Mouse (Mus musculus) hindbrain, embryonic 12.5 days (tissue): ENCODE results near the gene Lmntd2. TPM values are rescaled to one million over a fixed set of nuclear protein-coding genes. Genes with fewer than 3 reads are reported as not detected.

Experiments used
- ATAC-seq: fragments of 200-750 bp; cut with Nextera tagmentation; 2 replicates; pipeline ENCODE4 v1.8.0; 2017; ENCODE audit warnings: moderate TSS enrichment; ENCODE audit not compliant: low FRiP score
- H3K27ac ChIP-seq: fragments of 300-500 bp; sonication (generic); 2 replicates; pipeline ENCODE4 v1.5.1; 2016; ENCODE audit warnings: mild to moderate bottlenecking
- H3K27me3 ChIP-seq: fragments of 300-500 bp; sonication (generic); 2 replicates; pipeline ENCODE4 v1.6.1; 2016; ENCODE audit warnings: mild to moderate bottlenecking
- H3K36me3 ChIP-seq: fragments of 300-500 bp; sonication (generic); 2 replicates; pipeline ENCODE4 v1.6.1; 2016; ENCODE audit warnings: mild to moderate bottlenecking
- H3K4me1 ChIP-seq: fragments of 300-500 bp; sonication (generic); 2 replicates; pipeline ENCODE4 v1.6.1; 2016
- H3K4me2 ChIP-seq: fragments of 300-500 bp; sonication (generic); replicated peaks from 2 replicates; pipeline ENCODE4 v1.6.1; 2016; ENCODE audit warnings: mild to moderate bottlenecking
- H3K4me3 ChIP-seq: fragments of 300-500 bp; sonication (generic); 2 replicates; pipeline ENCODE4 v1.5.1; 2016; ENCODE audit warnings: mild to moderate bottlenecking
- H3K9ac ChIP-seq: fragments of 300-500 bp; sonication (generic); 2 replicates; pipeline ENCODE4 v1.6.1; 2016; ENCODE audit warnings: mild to moderate bottlenecking, moderate library complexity
- H3K9me3 ChIP-seq: fragments of 300-500 bp; sonication (generic); replicated peaks from 2 replicates; pipeline ENCODE4 v1.6.1; 2016; ENCODE audit warnings: mild to moderate bottlenecking
- WGBS: fragments of 180-500 bp; shearing (Covaris S2); methylation state at CpG from one replicate; pipeline ENCODE4 v1.1.7; 2016; 5-methylcytosine and 5-hydroxymethylcytosine counted together
- polyA plus RNA-seq: library from polyadenylated mRNA; unstranded; fragments of >200 nt; fragmentation: Nextera tagmentation; extraction: Ambion mirVana; gene quantifications from 2 replicates; pipeline ENCODE4 v1.2.1, GENCODE M21; 2016

Lmntd2 gene
- polyA plus RNA-seq, 1 experiment from 2014 or later = 3.3 TPM

GRCm38 (mm10) chr7:141222696-141223215 is 8.9 kb upstream of the Lmntd2 start:
- Histone ChIP-seq H3K4me2 (peak overlapping the region; percentile 84; the same call in 1 of the 2 replicates), H3K9ac (no peak overlapping the region)

DNA sequence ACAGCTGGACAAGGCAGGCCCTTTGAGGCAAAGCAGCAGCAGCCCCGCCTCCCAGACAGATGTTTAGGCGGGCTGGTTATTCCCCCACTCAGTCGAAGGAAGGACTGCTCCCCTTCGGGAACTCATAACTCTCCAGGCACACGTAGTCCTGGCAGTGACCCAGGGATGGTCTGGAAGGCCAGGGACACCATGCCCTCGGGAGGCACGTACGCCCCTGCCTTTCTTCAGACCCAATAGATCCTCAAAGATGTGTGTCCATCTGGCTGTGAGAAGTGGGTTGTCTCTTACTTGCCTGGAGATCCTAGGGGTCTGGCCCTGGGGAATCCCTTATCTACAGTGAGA is 8.2 kb upstream of the Lmntd2 start:
- H3K36me3 ChIP-seq = peaks cover 21% of the 10 kb centered on the region
- H3K9me3 ChIP-seq = no peaks in the 10 kb centered on the region
- peak overlapping the region; percentile 85 for H3K27ac ChIP-seq
- no peak for ATAC-seq
- peak overlapping the region; percentile 84 for H3K4me2 ChIP-seq
- H3K4me3 ChIP-seq = peak overlapping the region; percentile 44
- H3K4me1 ChIP-seq = peaks cover 21% of the 10 kb centered on the region
- WGBS = 14% methylated on average over 8 of the region's 8 CpGs
- peak overlapping the region; percentile 51 for H3K9ac ChIP-seq
- no peaks in the 10 kb centered on the region for H3K27me3 ChIP-seq

More at GRCm38 (mm10) chr7:141222696-141223215, 8.9 kb upstream of the Lmntd2 start:
- Histone ChIP-seq H3K4me1 (peaks cover 17% of the 10 kb centered on the region), H3K9me3 (no peaks in the 10 kb centered on the region), H3K36me3 (peaks cover 16% of the 10 kb centered on the region), H3K27me3 (no peaks in the 10 kb centered on the region), H3K27ac (peak overlapping the region; percentile 85), H3K4me3 (no peak overlapping the region)
- 90% methylated on average over 4 of the region's 4 CpGs for WGBS
- no peak for ATAC-seq

DNA sequence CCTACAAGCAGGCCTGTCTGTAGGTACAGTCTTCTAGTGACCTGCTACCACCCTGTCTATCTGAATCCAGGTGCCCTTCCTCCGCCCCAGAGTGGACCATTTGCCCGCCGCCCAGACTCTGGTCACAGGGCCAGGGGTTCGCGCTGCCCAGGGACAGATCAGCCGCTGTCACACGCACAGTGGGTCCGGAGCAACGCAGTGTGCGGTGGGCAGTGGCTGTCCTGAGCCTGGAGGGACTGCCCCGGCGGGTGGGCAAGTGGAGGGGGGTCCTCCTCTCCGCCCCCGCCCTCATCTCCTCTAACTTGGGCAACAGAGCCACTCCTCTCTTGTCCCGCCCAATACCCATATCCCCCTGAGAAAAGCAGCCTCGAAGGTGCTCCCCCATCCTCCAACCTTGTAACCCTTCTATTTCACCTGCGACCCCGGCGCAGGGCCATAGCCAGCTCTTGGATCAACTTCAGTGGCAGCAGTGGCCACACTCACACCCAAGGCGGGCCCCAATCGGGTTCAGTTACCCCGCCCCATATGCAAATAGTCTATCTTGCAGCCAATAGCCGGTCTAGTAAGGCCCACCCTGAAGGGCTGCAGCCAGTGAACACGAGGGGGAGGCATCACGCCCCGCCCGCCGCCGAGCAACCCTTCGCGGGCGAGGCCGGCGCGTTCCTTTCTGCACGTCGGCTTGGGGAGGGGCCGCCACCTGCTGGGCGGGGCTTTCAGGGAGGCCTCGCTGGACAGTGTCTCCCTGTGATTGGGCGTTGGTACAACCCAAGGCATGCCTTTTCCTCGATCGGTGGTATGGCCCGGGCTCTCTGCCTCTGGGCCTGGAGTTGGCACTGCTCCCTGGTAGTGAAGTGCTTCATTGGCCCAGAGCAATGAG is 7.6 kb upstream of the Lmntd2 start:
- peak; percentile 97 for ATAC-seq
- Histone ChIP-seq H3K9ac (peak overlapping the region; percentile 73), H3K4me2 (peak overlapping the region; percentile 84), H3K9me3 (no peaks in the 10 kb centered on the region), H3K4me1 (peaks cover 27% of the 10 kb centered on the region), H3K27me3 (no peaks in the 10 kb centered on the region), H3K27ac (peak overlapping the region; percentile 85), H3K36me3 (peaks cover 21% of the 10 kb centered on the region), H3K4me3 (peak overlapping the region; percentile 44)
- 3% methylated on average over 41 of the region's 44 CpGs for WGBS

GRCm38 (mm10) chr7:141220377-141220776 is 6.5 kb upstream of the Lmntd2 start:
- Histone ChIP-seq H3K27me3 (no peaks in the 10 kb centered on the region), H3K9ac (no peak overlapping the region), H3K4me3 (peak overlapping the region; percentile 44; the same call in 1 of the 2 replicates), H3K4me1 (peaks cover 33% of the 10 kb centered on the region), H3K9me3 (no peaks in the 10 kb centered on the region), H3K36me3 (peaks cover 21% of the 10 kb centered on the region), H3K4me2 (no peak overlapping the region), H3K27ac (no peak overlapping the region)
- WGBS = 91% methylated on average over 1 of the region's 1 CpGs
- ATAC-seq = no peak

- WGBS = 92% methylated on average over 1 of the region's 1 CpGs
Measured at GRCm38 (mm10) chr7:141219558-141220099, 5.7 kb upstream of the Lmntd2 start.

GRCm38 (mm10) chr7:141218557-141219133 is 4.8 kb upstream of the Lmntd2 start:
- no peak for ATAC-seq
- WGBS = 94% methylated on average over 5 of the region's 5 CpGs

More at GRCm38 (mm10) chr7:141219558-141220099, 5.7 kb upstream of the Lmntd2 start:
- Histone ChIP-seq H3K9me3 (no peaks in the 10 kb centered on the region), H3K9ac (no peak overlapping the region), H3K4me1 (peaks cover 39% of the 10 kb centered on the region), H3K27me3 (no peaks in the 10 kb centered on the region), H3K36me3 (peaks cover 21% of the 10 kb centered on the region), H3K4me2 (no peak overlapping the region), H3K4me3 (no peak overlapping the region), H3K27ac (no peak overlapping the region)
- no peak for ATAC-seq

DNA sequence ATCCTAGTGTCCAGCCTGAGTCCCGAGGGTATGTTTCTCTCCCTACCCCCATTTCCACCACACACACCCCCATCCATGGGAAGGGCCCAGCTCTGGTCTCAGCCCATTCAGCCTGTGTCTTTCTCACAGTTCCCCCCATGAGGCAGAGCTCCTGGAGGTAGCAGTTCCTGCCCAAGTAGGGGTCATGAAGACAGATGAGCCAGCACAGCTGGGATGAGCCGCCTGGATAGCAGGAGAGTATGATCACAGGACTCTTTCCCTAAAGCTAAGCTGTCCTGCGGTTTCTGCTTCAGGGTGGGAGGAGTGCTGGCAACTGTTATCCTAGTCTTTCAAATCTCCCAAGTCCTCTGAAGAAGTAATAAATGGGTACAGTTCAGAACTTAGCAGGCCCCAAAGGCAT is 4.3 kb upstream of the Lmntd2 start:
- peaks cover 46% of the 10 kb centered on the region for H3K4me1 ChIP-seq
- H3K27ac ChIP-seq = no peak overlapping the region
- no peak for ATAC-seq
- no peak overlapping the region for H3K4me3 ChIP-seq
- H3K36me3 ChIP-seq = peaks cover 21% of the 10 kb centered on the region
- H3K27me3 ChIP-seq = no peaks in the 10 kb centered on the region
- no peak overlapping the region for H3K4me2 ChIP-seq
- H3K9ac ChIP-seq = no peak overlapping the region
- 84% methylated on average over 3 of the region's 3 CpGs for whole genome bisulfite sequencing
- H3K9me3 ChIP-seq = no peaks in the 10 kb centered on the region

More at GRCm38 (mm10) chr7:141218557-141219133, 4.8 kb upstream of the Lmntd2 start:
- Histone ChIP-seq H3K4me3 (no peak overlapping the region), H3K36me3 (peaks cover 21% of the 10 kb centered on the region), H3K4me1 (peaks cover 45% of the 10 kb centered on the region), H3K4me2 (no peak overlapping the region), H3K27me3 (no peaks in the 10 kb centered on the region), H3K27ac (no peak overlapping the region), H3K9me3 (no peaks in the 10 kb centered on the region), H3K9ac (no peak overlapping the region)

DNA sequence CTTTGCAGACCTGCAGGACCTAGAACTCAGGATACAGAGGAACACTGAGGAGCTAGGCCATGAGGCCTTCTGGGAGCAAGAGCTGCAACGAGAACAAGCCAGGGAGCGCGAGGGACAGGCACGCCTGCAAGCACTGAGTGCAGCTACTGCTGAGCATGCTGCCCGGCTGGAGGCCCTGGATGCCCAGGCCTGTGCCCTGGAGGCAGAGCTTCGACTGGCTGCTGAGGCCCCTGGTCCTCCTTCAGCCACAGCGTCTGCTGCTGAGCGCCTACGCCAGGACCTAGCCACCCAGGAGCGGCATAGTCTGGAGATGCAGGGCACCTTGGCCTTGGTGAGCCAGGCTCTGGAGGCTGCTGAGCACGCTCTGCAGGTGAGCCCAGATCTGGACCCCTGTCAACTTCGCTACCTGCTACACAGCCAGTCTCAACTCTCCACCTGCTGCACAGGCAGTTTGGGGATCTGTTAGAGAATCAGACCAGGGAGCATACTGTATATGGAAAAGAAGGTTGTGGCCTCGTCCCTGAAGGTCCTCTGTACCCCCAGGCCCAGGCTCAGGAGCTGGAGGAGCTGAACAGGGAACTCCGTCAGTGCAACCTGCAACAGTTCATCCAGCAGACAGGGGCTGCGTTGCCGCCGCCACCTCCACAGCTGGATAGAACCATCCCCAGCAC is 3.6 kb upstream of the Lmntd2 start:
- 88% methylated on average over 17 of the region's 17 CpGs for WGBS
- no peak for ATAC-seq
- peaks cover 21% of the 10 kb centered on the region for H3K36me3 ChIP-seq
- no peaks in the 10 kb centered on the region for H3K9me3 ChIP-seq
- peak overlapping the region; percentile 18; the same call in 1 of the 2 replicates for H3K9ac ChIP-seq
- H3K27ac ChIP-seq = no peak overlapping the region
- no peaks in the 10 kb centered on the region for H3K27me3 ChIP-seq
- no peak overlapping the region for H3K4me2 ChIP-seq
- peaks cover 42% of the 10 kb centered on the region for H3K4me1 ChIP-seq
- no peak overlapping the region for H3K4me3 ChIP-seq

GRCm38 (mm10) chr7:141216894-141217293 is 3.0 kb upstream of the Lmntd2 start:
- Histone ChIP-seq H3K27ac (no peak overlapping the region), H3K4me2 (peak overlapping the region; percentile 94), H3K4me3 (peak overlapping the region; percentile 76), H3K9me3 (no peaks in the 10 kb centered on the region), H3K4me1 (peaks cover 36% of the 10 kb centered on the region), H3K36me3 (peaks cover 21% of the 10 kb centered on the region), H3K9ac (peak overlapping the region; percentile 79; the same call in 1 of the 2 replicates), H3K27me3 (no peaks in the 10 kb centered on the region)
- WGBS = 85% methylated on average over 11 of the region's 11 CpGs
- ATAC-seq = no peak

GRCm38 (mm10) chr7:141215880-141216733 is 2.2 kb upstream of the Lmntd2 start:
- H3K4me1 ChIP-seq = peaks cover 34% of the 10 kb centered on the region
- peak overlapping the region; percentile 76 for H3K4me3 ChIP-seq
- under 1% methylated on average over 42 of the region's 42 CpGs for WGBS
- peak overlapping the region; percentile 96 for H3K27ac ChIP-seq
- H3K36me3 ChIP-seq = peaks cover 21% of the 10 kb centered on the region
- H3K9ac ChIP-seq = peak overlapping the region; percentile 79
- H3K9me3 ChIP-seq = no peaks in the 10 kb centered on the region
- ATAC-seq = peak; percentile 70
- no peaks in the 10 kb centered on the region for H3K27me3 ChIP-seq
- peak overlapping the region; percentile 94 for H3K4me2 ChIP-seq
